Mouse (Mus musculus) forebrain, embryonic 12.5 days (tissue): ENCODE results near the gene Prkaa1. TPM values are rescaled to one million over a fixed set of nuclear protein-coding genes. Genes with fewer than 3 reads are reported as not detected.

Source experiments
- polyA plus RNA-seq: library from polyadenylated mRNA; unstranded; fragments of >200 nt; fragmentation: Nextera tagmentation; extraction: Ambion mirVana; gene quantifications from 2 replicates; pipeline ENCODE4 v1.2.1, GENCODE M21; 2016

Gene Prkaa1
- polyA plus RNA-seq, 1 experiment from 2014 or later, result 14.9 TPM

Other genes with a start within 250 kb of the Prkaa1 start
- gene Mroh2b, start 245.1 kb upstream of the Prkaa1 start, polyA plus RNA-seq, result not detected in 2 replicates
- gene C7, start 80.1 kb upstream of the Prkaa1 start, polyA plus RNA-seq, result not detected in 2 replicates
- 0.45 and 1.1 TPM in 2 replicates for gene Card6, start 35.3 kb upstream of the Prkaa1 start, polyA plus RNA-seq
- 475 and 476 TPM in 2 replicates for gene Rpl37, start 27.2 kb upstream of the Prkaa1 start, polyA plus RNA-seq
- gene Ttc33, start 41.7 kb downstream of the Prkaa1 start, polyA plus RNA-seq, result 42.4 and 46.2 TPM in 2 replicates
- 0.82 and 0.84 TPM in 2 replicates for gene Ptger4, start 100.3 kb downstream of the Prkaa1 start, polyA plus RNA-seq